In genomic region chr3:106832107-106832506, GRCm38 (mm10) we compare ENCODE assay signal across 13 mouse cellular contexts. TPM values are rescaled to one million over a fixed set of nuclear protein-coding genes. Genes with fewer than 3 reads are reported as not detected.
DNase-seq lines count a peak whose midpoint lies in the region; ATAC-seq lines count a peak whose summit lies in the region.
"Had no signal": no experiment of that assay in that cellular context is flagged by ENCODE, and none has a peak within 500 bp of the region (broad histone marks: within the 10 kb centered on the region; RNA-seq: fewer than 3 reads in every experiment).

No protein-coding gene starts in this region.

- H3K4me2 ChIP-seq in midbrain, embryonic 14.5 days (ENCODE audit: low read length): no peak overlapping the region
- H3K4me2 ChIP-seq in midbrain, embryonic 11.5 days: no peak overlapping the region
- H3K4me2 ChIP-seq: embryonic facial prominence, embryonic 12.5 days; heart, embryonic 13.5 days; liver, embryonic 15.5 days had no signal

- 0 out of 2 replicates have a peak, but pooled peaks cover 2% of the 10 kb centered on the region for H3K9me3 ChIP-seq in midbrain, embryonic 14.5 days (ENCODE audit: control insufficient read depth, low read length)
- no peaks in the 10 kb centered on the region; the same call in 1 of the 2 replicates for H3K9me3 ChIP-seq in midbrain, embryonic 11.5 days (ENCODE audit: control insufficient read depth, low read length)
- H3K9me3 ChIP-seq: embryonic facial prominence, embryonic 12.5 days; liver, embryonic 15.5 days had no signal

- no peaks in the 10 kb centered on the region for H3K27me3 ChIP-seq in midbrain, embryonic 14.5 days (ENCODE audit: control insufficient read depth, insufficient read depth, low read length)
- H3K27me3 ChIP-seq in midbrain, embryonic 11.5 days (ENCODE audit: control insufficient read depth, insufficient read depth, low read length): no peaks in the 10 kb centered on the region
- H3K27me3 ChIP-seq: embryonic facial prominence, embryonic 12.5 days; heart, embryonic 13.5 days; liver, embryonic 15.5 days had no signal

- peak; percentile 15 for DNase-seq in lung, postnatal 25 days (ENCODE audit: low spot score)
- DNase-seq in lung, postnatal 14 days: no peak
- DNase-seq in monocyte, adult 2 months (ENCODE audit: low read depth in 1 of 2, low spot score in 2 of 2): peak; percentile 9 to 21
- DNase-seq in midbrain, embryonic 14.5 days: no peak
- DNase-seq in midbrain, embryonic 11.5 days (ENCODE audit: low spot score, missing footprints): no peak
- DNase-seq in ovary, postnatal 36 days (ENCODE audit: low spot score): no peak
- DNase-seq: thymus, adult 2 months had no signal

- H3K4me1 ChIP-seq in midbrain, embryonic 14.5 days (ENCODE audit: control insufficient read depth, insufficient read depth, low read length): no peaks in the 10 kb centered on the region
- no peaks in the 10 kb centered on the region for H3K4me1 ChIP-seq in midbrain, embryonic 11.5 days (ENCODE audit: control insufficient read depth, insufficient read depth, low read length)
- H3K4me1 ChIP-seq: embryonic facial prominence, embryonic 12.5 days; heart, embryonic 13.5 days; liver, embryonic 15.5 days had no signal

- H3K27ac ChIP-seq in midbrain, embryonic 14.5 days (replicated peaks; ENCODE audit: low read depth, low read length): no peak overlapping the region
- H3K27ac ChIP-seq in midbrain, embryonic 11.5 days (ENCODE audit: low read depth, low read length): no peak overlapping the region
- H3K27ac ChIP-seq: embryonic facial prominence, embryonic 12.5 days; heart, embryonic 13.5 days; liver, embryonic 15.5 days had no signal

- H3K4me3 ChIP-seq in midbrain, embryonic 14.5 days (replicated peaks; ENCODE audit: low read depth, low read length): no peak overlapping the region
- no peak overlapping the region for H3K4me3 ChIP-seq in midbrain, embryonic 11.5 days (ENCODE audit: low read depth, low read length)
- H3K4me3 ChIP-seq: embryonic facial prominence, embryonic 12.5 days; heart, embryonic 13.5 days; liver, embryonic 15.5 days had no signal

- no peak overlapping the region for H3K9ac ChIP-seq in midbrain, embryonic 14.5 days (replicated peaks; ENCODE audit: low read length)
- H3K9ac ChIP-seq in midbrain, embryonic 11.5 days (ENCODE audit: low read length): no peak overlapping the region
- H3K9ac ChIP-seq: embryonic facial prominence, embryonic 12.5 days; heart, embryonic 13.5 days; liver, embryonic 15.5 days had no signal

- peak; percentile 96 for ATAC-seq in CD4-positive, CD25-positive, alpha-beta regulatory T cell, adult 4 months
- ATAC-seq in common myeloid progenitor, adult 5-6 weeks (replicated peaks; ENCODE audit: low read depth, poor library complexity, severe bottlenecking): peak; percentile 99
- no peak for ATAC-seq in midbrain, embryonic 14.5 days (ENCODE audit: low FRiP score, low TSS enrichment)
- no peak for ATAC-seq in midbrain, embryonic 11.5 days (ENCODE audit: low FRiP score)

- WGBS in midbrain, embryonic 14.5 days: 81% methylated on average over 1 of the region's 1 CpGs
- WGBS in midbrain, embryonic 11.5 days: 88% methylated on average over 1 of the region's 1 CpGs

- no peaks in the 10 kb centered on the region for H3K36me3 ChIP-seq in midbrain, embryonic 14.5 days (ENCODE audit: control insufficient read depth, insufficient read depth, low read length)
- no peaks in the 10 kb centered on the region for H3K36me3 ChIP-seq in midbrain, embryonic 11.5 days (ENCODE audit: control insufficient read depth, insufficient read depth, low read length)
- H3K36me3 ChIP-seq: embryonic facial prominence, embryonic 12.5 days; heart, embryonic 13.5 days; liver, embryonic 15.5 days had no signal

RNA-seq across cellular contexts. Expression of gene Olfr266, which starts 6.0 kb away (rescaled TPM):
- not detected for polyA plus RNA-seq in CD4-positive, CD25-positive, alpha-beta regulatory T cell, adult 4 months (2017; shearing (Covaris generic))
- total RNA-seq in common myeloid progenitor, adult 5-6 weeks (2017): not detected in 2 replicates
- polyA plus RNA-seq in midbrain, embryonic 14.5 days (2014; fragmentation: Nextera tagmentation; extraction: Ambion mirVana): not detected in 2 replicates
- polyA plus RNA-seq in midbrain, embryonic 11.5 days (2014; fragmentation: Nextera tagmentation; extraction: Ambion mirVana): not detected in 2 replicates
- total RNA-seq: left cerebral cortex, adult 18-20 months had no signal
- polyA plus RNA-seq: embryonic facial prominence, embryonic 12.5 days; heart, embryonic 13.5 days; liver, embryonic 15.5 days had no signal

RNA-seq across cellular contexts. Expression of gene Cd53, which starts 42.2 kb away (rescaled TPM):
- polyA plus RNA-seq in CD4-positive, CD25-positive, alpha-beta regulatory T cell, adult 4 months (2017; shearing (Covaris generic)): 1,000 to 10,000 TPM in 1 of 2 experiments, 100 to 1,000 TPM in 1; 983 to 1,169 TPM
- 158 and 179 TPM in 2 replicates for total RNA-seq in common myeloid progenitor, adult 5-6 weeks (2017)
- 2.6 and 6.4 TPM in 2 replicates for polyA plus RNA-seq in midbrain, embryonic 14.5 days (2014; fragmentation: Nextera tagmentation; extraction: Ambion mirVana)
- 4.2 TPM in 2 replicates for polyA plus RNA-seq in midbrain, embryonic 11.5 days (2014; fragmentation: Nextera tagmentation; extraction: Ambion mirVana)

Comparison
In these comparisons a context has a peak if more than half of its experiments do, and no peak if none do; other contexts are left out.
1. DNase-seq: peak in lung, postnatal 25 days (single experiment) and monocyte, adult 2 months (2 of 2); none in lung, postnatal 14 days (single experiment), midbrain, embryonic 14.5 days (single experiment), midbrain, embryonic 11.5 days (single experiment) and ovary, postnatal 36 days (single experiment).
2. ATAC-seq: peak in CD4-positive, CD25-positive, alpha-beta regulatory T cell, adult 4 months (single experiment) and common myeloid progenitor, adult 5-6 weeks (single experiment); none in midbrain, embryonic 14.5 days (single experiment) and midbrain, embryonic 11.5 days (single experiment).
3. RNA of gene Cd53, which starts 42.2 kb away (polyA plus RNA-seq): 983 to 1,169 TPM in CD4-positive, CD25-positive, alpha-beta regulatory T cell, adult 4 months; 2.6 to 6.4 TPM in midbrain, embryonic 14.5 days and 4.2 TPM in midbrain, embryonic 11.5 days; every median in the first group is over 100 times any median in the second.